Mouse (Mus musculus): ENCODE measurements around the gene Ly6g5c. TPM values are rescaled to one million over a fixed set of nuclear protein-coding genes. Genes with fewer than 3 reads are reported as not detected.

Ly6g5c gene
- polyA plus RNA-seq (2015; fragmentation: Nextera tagmentation; extraction: Ambion mirVana): not detected in 2 replicates

DNA sequence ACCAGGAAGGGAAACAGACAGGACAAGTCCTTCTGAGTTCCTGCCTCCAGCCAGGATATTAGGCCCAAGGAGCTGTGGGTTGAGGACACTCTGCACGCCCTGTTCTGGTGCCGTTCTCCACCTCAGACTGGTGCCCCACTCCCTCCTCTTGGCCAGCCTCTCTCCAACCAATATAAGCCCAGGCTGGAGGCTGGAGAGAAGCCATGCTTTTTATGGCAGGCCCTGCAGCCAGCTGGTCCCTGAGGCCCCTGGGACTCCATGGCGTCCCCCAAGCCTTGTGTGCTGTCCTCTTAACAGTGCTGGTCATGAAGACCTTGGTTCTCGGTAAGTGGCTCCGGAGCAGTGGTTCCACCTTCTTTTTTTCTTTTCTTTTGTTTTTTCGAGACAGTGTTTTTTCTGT is at the start of gene Ly6g5c:
Gene Ly6g5c, plus strand, starts transcription at position 183 of the 400 bp plus-strand sequence.
- Histone ChIP-seq H3K9ac (no peak within 1 kb of the TSS), H3K4me1 (peaks cover 7% of the 10 kb centered on the region; the same call in 1 of the 2 replicates), H3K27ac (no peak within 1 kb of the TSS), H3K4me2 (no peak within 1 kb of the TSS), H3K9me3 (no peaks in the 10 kb centered on the region), H3K4me3 (no peak within 1 kb of the TSS), H3K36me3 (peaks cover 13% of the 10 kb centered on the region), H3K27me3 (no peaks in the 10 kb centered on the region)
- WGBS: 81% methylated on average over 6 of the region's 6 CpGs
- no peak for ATAC-seq (ENCODE audit: insufficient number of reproducible peaks, low FRiP score, low TSS enrichment, low read depth)

DNA sequence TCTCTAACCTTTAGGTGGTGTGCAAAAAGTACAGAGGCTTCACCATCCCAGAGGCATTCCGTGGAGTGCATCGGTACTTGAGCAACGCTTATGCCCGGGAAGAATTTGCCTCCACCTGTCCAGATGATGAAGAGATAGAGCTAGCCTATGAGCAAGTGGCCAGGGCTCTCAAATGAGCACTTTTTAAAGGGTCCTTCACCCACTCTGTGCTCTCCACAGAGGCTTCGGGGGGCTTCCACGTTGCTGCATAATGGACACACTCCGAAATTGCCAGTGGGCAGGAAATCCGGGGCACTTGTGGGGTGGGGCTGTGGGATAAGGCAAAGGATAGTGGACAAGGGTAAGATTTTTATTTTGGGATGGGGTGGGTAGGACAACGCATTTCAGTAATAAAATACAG is 49.8 kb upstream of the Ly6g5c start:
- Histone ChIP-seq H3K4me3 (peak overlapping the region; percentile 68), H3K9ac (no peak overlapping the region), H3K27me3 (no peaks in the 10 kb centered on the region), H3K9me3 (no peaks in the 10 kb centered on the region), H3K4me1 (peaks cover 28% of the 10 kb centered on the region), H3K36me3 (peaks cover 66% of the 10 kb centered on the region), H3K4me2 (no peak overlapping the region), H3K27ac (peak overlapping the region; percentile 95)
- 59% methylated on average over 9 of the region's 9 CpGs for WGBS
- ATAC-seq (ENCODE audit: insufficient number of reproducible peaks, low FRiP score, low TSS enrichment, low read depth): no peak

DNA sequence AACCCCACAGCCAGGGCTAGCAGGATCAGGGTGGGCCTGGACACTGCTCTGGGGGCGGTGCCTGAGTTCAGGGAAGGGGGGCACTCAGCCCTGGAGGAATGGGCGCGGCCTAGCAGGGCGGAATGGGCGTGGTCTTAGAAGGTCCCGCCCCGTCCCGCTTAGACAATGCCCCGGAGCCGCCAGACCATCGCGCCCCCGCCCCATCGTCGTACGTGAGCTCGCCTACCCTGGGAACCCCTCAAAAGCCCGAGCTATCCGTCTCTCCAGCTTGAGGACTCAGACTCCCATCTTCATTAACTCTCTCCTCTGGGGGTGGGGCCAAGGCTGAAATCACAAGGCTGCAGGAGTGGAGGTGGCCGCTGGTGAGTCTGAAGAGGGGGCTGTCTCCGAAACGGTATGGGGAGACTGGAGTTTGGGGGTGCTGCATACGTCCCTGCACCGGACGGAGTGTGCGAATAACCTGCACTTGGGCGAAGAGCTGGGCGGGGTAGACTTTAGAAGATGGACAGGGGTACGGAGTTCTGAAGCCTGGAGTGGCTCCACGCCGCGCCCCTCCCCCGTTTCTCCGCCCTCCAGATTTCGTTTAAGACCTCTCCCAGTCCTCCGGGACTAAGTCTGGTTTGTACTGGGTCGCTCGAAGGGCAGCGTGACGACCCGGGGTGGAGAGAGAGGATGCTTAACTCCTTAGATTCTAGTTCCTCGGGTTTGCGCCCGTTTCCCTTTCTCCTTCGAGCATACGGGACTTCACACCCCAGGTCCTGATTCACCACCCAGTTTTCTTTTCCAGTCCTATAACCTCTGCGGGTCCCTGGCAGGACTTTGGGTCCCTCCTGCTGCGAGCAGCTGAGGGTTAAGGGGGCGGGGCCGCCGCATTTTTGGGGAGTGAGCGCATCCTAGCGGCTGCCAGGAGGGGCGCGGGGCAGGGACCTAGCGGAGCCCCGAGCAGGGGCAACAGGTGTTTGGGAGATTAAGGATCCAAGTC is 48.9 kb upstream of the Ly6g5c start, which contains the start of gene Ddah2:
Gene Ddah2, plus strand, starts transcription at position 125 of the 982 bp plus-strand sequence.
- Histone ChIP-seq H3K27ac (peak within 1 kb of the TSS; percentile 95), H3K4me1 (peaks cover 28% of the 10 kb centered on the region), H3K9me3 (no peaks in the 10 kb centered on the region), H3K4me3 (peak within 1 kb of the TSS; percentile 68), H3K4me2 (peak within 1 kb of the TSS; percentile 84), H3K27me3 (peaks cover 5% of the 10 kb centered on the region; the same call in 1 of the 2 replicates), H3K9ac (peak within 1 kb of the TSS; percentile 70), H3K36me3 (peaks cover 57% of the 10 kb centered on the region)
- under 1% methylated on average over 57 of the region's 57 CpGs for WGBS
- ATAC-seq (ENCODE audit: insufficient number of reproducible peaks, low FRiP score, low TSS enrichment, low read depth): peak; percentile 89

GRCm38 (mm10) chr17:35060071-35060470 is 48.0 kb upstream of the Ly6g5c start:
- no peak for ATAC-seq (ENCODE audit: insufficient number of reproducible peaks, low FRiP score, low TSS enrichment, low read depth)
- Histone ChIP-seq H3K27me3 (peaks cover 12% of the 10 kb centered on the region), H3K4me3 (peak overlapping the region; percentile 68), H3K4me2 (peak overlapping the region; percentile 84), H3K4me1 (peaks cover 36% of the 10 kb centered on the region), H3K9ac (peak overlapping the region; percentile 70), H3K27ac (peak overlapping the region; percentile 95), H3K36me3 (peaks cover 52% of the 10 kb centered on the region), H3K9me3 (no peaks in the 10 kb centered on the region)
- 20% methylated on average over 14 of the region's 14 CpGs for WGBS

DNA sequence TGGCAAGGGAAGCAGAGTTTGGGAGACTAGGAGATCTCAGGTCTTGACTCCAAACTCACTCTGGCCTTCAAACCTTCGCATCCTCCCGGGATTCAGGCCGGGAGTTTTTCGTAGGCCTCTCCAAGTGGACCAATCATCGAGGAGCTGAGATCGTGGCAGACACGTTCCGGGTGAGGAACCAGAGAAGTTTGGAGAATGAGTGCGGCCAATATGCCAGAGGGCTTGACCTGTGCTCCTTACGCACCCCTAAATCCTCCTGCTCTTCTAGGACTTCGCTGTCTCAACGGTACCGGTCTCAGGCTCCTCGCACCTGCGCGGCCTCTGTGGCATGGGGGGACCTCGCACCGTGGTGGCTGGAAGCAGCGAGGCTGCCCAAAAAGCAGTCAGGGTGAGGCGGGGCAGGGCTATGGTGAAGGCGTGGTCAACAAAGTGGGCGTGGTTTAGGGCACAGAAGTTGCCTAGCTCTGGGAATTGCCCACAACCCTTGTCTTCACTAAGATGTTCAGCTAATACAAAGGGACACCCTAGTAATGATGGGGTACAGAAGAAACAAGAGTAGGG is 47.3 kb upstream of the Ly6g5c start:
- H3K4me3 ChIP-seq: peak overlapping the region; percentile 68
- peaks cover 44% of the 10 kb centered on the region for H3K36me3 ChIP-seq

DNA sequence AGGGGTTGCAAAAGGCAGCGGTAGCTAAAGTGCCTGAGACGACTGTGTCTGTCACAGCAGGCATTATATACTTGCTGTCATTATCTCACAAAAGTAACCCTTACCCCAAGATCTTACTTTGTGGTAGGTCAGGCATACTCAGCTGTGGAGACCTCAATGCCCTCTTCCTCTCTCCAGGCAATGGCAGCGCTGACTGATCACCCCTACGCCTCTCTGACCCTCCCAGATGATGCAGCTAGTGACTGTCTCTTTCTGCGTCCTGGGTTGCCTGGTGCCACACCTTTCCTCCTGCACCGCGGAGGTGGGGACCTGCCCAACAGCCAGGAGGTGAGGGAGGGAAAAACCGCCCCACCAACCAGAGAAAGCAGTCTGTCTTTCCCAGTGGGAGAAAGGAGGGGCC is 46.8 kb upstream of the Ly6g5c start:
- peaks cover 39% of the 10 kb centered on the region for H3K36me3 ChIP-seq
- H3K4me1 ChIP-seq: peaks cover 43% of the 10 kb centered on the region

More for the DNA sequence above, 47.3 kb upstream of the Ly6g5c start:
- Histone ChIP-seq H3K4me1 (peaks cover 43% of the 10 kb centered on the region), H3K27me3 (peaks cover 20% of the 10 kb centered on the region), H3K4me2 (peak overlapping the region; percentile 84), H3K9me3 (no peaks in the 10 kb centered on the region), H3K9ac (peak overlapping the region; percentile 70; the same call in 1 of the 2 replicates), H3K27ac (peak overlapping the region; percentile 95; the same call in 1 of the 2 replicates)
- ATAC-seq (ENCODE audit: insufficient number of reproducible peaks, low FRiP score, low TSS enrichment, low read depth): no peak
- 62% methylated on average over 22 of the region's 22 CpGs for WGBS

GRCm38 (mm10) chr17:35063466-35063865 is 44.6 kb upstream of the Ly6g5c start:
- no peaks in the 10 kb centered on the region for H3K9me3 ChIP-seq

More for the DNA sequence above, 46.8 kb upstream of the Ly6g5c start:
- ATAC-seq (ENCODE audit: insufficient number of reproducible peaks, low FRiP score, low TSS enrichment, low read depth): no peak
- Histone ChIP-seq H3K4me3 (0 out of 2 replicates have a peak overlapping the region, but pooled peaks have one; percentile 68), H3K4me2 (no peak overlapping the region), H3K27me3 (peaks cover 25% of the 10 kb centered on the region), H3K9me3 (no peaks in the 10 kb centered on the region), H3K27ac (no peak overlapping the region; the same call in 1 of the 2 replicates), H3K9ac (no peak overlapping the region)
- WGBS: 75% methylated on average over 8 of the region's 8 CpGs

GRCm38 (mm10) chr17:35064378-35064877 is 43.7 kb upstream of the Ly6g5c start:
- H3K4me3 ChIP-seq: peak overlapping the region; percentile 31; the same call in 1 of the 2 replicates
- H3K27ac ChIP-seq: peak overlapping the region; percentile 61
- peaks cover 51% of the 10 kb centered on the region for H3K27me3 ChIP-seq
- no peak overlapping the region for H3K9ac ChIP-seq
- 28% methylated on average over 10 of the region's 10 CpGs for WGBS
- peaks cover 35% of the 10 kb centered on the region for H3K4me1 ChIP-seq
- no peak for ATAC-seq (ENCODE audit: insufficient number of reproducible peaks, low FRiP score, low TSS enrichment, low read depth)
- peaks cover 22% of the 10 kb centered on the region for H3K36me3 ChIP-seq
- peak overlapping the region; percentile 42 for H3K4me2 ChIP-seq
- no peaks in the 10 kb centered on the region for H3K9me3 ChIP-seq

More at GRCm38 (mm10) chr17:35063466-35063865, 44.6 kb upstream of the Ly6g5c start:
- Histone ChIP-seq H3K27ac (no peak overlapping the region), H3K4me3 (no peak overlapping the region), H3K36me3 (peaks cover 22% of the 10 kb centered on the region), H3K27me3 (peaks cover 45% of the 10 kb centered on the region), H3K4me1 (peaks cover 40% of the 10 kb centered on the region), H3K9ac (no peak overlapping the region), H3K4me2 (no peak overlapping the region)
- WGBS: 92% methylated on average over 3 of the region's 3 CpGs
- ATAC-seq (ENCODE audit: insufficient number of reproducible peaks, low FRiP score, low TSS enrichment, low read depth): no peak

DNA sequence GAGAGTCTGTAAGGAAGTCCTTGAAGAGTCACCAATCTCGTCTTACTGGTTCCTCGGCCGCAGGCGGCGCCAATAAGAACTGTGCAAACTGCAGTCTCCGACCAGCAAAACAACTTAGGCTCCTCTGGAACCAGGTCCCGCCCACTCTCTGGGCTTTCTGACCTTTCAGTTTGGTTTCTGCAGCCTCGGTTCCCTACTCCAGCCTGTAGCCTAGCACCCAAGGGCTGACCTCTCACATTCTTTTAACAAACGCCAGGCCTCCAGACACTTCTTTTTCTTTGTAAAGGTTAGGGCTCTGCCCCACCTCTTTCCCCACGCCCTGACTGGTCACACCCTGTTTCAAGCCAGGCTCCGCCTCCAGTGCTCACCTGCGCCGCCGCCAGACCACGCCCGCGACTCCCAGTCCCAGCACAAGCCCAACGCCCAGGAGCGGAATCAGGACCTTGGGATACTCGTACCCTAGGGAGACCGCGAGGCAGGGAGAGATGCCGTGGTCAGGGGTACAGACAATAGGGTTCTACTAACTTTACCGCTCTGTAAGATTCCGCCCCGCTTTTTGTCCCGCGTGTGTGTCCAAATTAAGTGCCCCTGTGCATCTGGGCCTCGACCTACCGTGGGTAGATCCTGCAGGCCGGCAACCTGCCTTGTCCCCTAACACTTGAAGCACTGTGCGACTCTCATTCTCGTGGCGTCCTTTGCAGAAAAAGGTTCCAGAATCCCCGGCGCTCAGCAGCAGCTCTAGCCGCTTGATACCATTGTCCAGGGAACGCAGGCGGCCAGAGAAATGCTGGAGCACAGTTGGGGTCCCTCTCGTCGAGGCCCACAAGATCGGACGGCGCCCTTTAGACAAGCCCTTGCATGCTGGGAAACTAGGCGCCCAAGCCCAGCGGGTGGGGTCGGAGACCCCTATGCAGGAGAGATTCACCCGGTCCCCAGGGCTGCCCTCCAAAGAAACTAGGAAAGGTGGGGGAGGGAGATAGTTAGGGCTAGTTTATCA is 42.8 kb upstream of the Ly6g5c start, which contains the start of gene Ly6g6c:
Gene Ly6g6c, plus strand, starts transcription at position 438 of the 997 bp plus-strand sequence.
- Histone ChIP-seq H3K9me3 (no peaks in the 10 kb centered on the region), H3K4me2 (peak within 1 kb of the TSS; percentile 42), H3K4me1 (peaks cover 29% of the 10 kb centered on the region), H3K27me3 (peaks cover 52% of the 10 kb centered on the region), H3K27ac (peak within 1 kb of the TSS; percentile 61), H3K36me3 (peaks cover 22% of the 10 kb centered on the region), H3K9ac (no peak within 1 kb of the TSS), H3K4me3 (peak within 1 kb of the TSS; percentile 31)
- peak; percentile 42; the same call in 1 of the 2 replicates for ATAC-seq (ENCODE audit: insufficient number of reproducible peaks, low FRiP score, low TSS enrichment, low read depth)
- WGBS: 3% methylated on average over 48 of the region's 48 CpGs

- ATAC-seq (ENCODE audit: insufficient number of reproducible peaks, low FRiP score, low TSS enrichment, low read depth): no peak
- WGBS: 46% methylated on average over 10 of the region's 10 CpGs
- peak within 1 kb of the TSS; percentile 31 for H3K4me3 ChIP-seq
- H3K4me1 ChIP-seq: peaks cover 20% of the 10 kb centered on the region
- no peaks in the 10 kb centered on the region for H3K9me3 ChIP-seq
- no peak within 1 kb of the TSS for H3K9ac ChIP-seq
- 0 out of 2 replicates have a peak within 1 kb of the TSS, but pooled peaks have one; percentile 24 for H3K27ac ChIP-seq
- H3K36me3 ChIP-seq: peaks cover 17% of the 10 kb centered on the region
- H3K27me3 ChIP-seq: peaks cover 52% of the 10 kb centered on the region
- H3K4me2 ChIP-seq: peak within 1 kb of the TSS; percentile 42
Observed at GRCm38 (mm10) chr17:35066084-35066483, 42.0 kb upstream of the Ly6g5c start, which contains the start of gene Mpig6b. Gene Mpig6b (minus strand): TSS chr17:35066184.
